Mouse (Mus musculus) mesoderm, embryonic 11.5 days (tissue): Measurements from ENCODE around the gene Sorl1.
A peak's percentile ranks its signal among the peaks of the same experiment; 100 is the strongest.

Experiments
- DNase-seq: peaks from one replicate; pipeline ENCODE4 v3.0.0-alpha.2; 2012; ENCODE audit warnings: low read depth, low spot score

The Sorl1 gene

GRCm38 (mm10) chr9:41958282-41958681 lies 165.8 kb downstream of the Sorl1 start:
- DNase-seq, result no peak

- peak; percentile 83 for DNase-seq
These were observed 170.6 kb downstream of the Sorl1 start for GRCm38 (mm10) chr9:41953486-41953885.

GRCm38 (mm10) chr9:41952650-41953204 lies 171.4 kb downstream of the Sorl1 start:
- DNase-seq, result no peak

- DNase-seq, result peak; percentile 88
These were observed 172.5 kb downstream of the Sorl1 start for GRCm38 (mm10) chr9:41951472-41952129.

- peak; percentile 95 for DNase-seq
These were observed 173.1 kb downstream of the Sorl1 start for GRCm38 (mm10) chr9:41950991-41951451.

- DNase-seq, result peak; percentile 87
These were observed 173.7 kb downstream of the Sorl1 start for GRCm38 (mm10) chr9:41950109-41950990.

GRCm38 (mm10) chr9:41949476-41949875 lies 174.6 kb downstream of the Sorl1 start:
- DNase-seq, result no peak

GRCm38 (mm10) chr9:41944964-41945363 lies 179.1 kb downstream of the Sorl1 start:
- no peak for DNase-seq

GRCm38 (mm10) chr9:41942970-41943635 lies 181.0 kb downstream of the Sorl1 start:
- DNase-seq, result no peak

- DNase-seq, result no peak
These were observed 183.7 kb downstream of the Sorl1 start for GRCm38 (mm10) chr9:41940311-41940853.

- no peak for DNase-seq
These were observed 185.6 kb downstream of the Sorl1 start for GRCm38 (mm10) chr9:41938449-41938848.

GRCm38 (mm10) chr9:41937967-41938348 lies 186.1 kb downstream of the Sorl1 start:
- no peak for DNase-seq

- no peak for DNase-seq
These were observed 186.6 kb downstream of the Sorl1 start for GRCm38 (mm10) chr9:41937341-41937966.

GRCm38 (mm10) chr9:41936598-41936997 lies 187.5 kb downstream of the Sorl1 start:
- DNase-seq, result peak; percentile 81

- no peak for DNase-seq
These were observed 188.1 kb downstream of the Sorl1 start for GRCm38 (mm10) chr9:41935979-41936378.

GRCm38 (mm10) chr9:41935373-41935971 lies 188.6 kb downstream of the Sorl1 start:
- DNase-seq, result peak; percentile 87

- DNase-seq, result no peak
These were observed 189.2 kb downstream of the Sorl1 start for GRCm38 (mm10) chr9:41934848-41935372.

- no peak for DNase-seq
These were observed 194.1 kb downstream of the Sorl1 start for GRCm38 (mm10) chr9:41929986-41930385.

GRCm38 (mm10) chr9:41925721-41926120 lies 198.4 kb downstream of the Sorl1 start:
- DNase-seq, result no peak

GRCm38 (mm10) chr9:41924140-41924539 lies 200.0 kb downstream of the Sorl1 start:
- no peak for DNase-seq
